Mouse (Mus musculus) fat pad, adult 2 months (tissue): Measurements from ENCODE around the gene Bcas3.

Experiments
- DNase-seq: peaks from one replicate; pipeline ENCODE4 v3.0.0-alpha.2; 2011; ENCODE audit warnings: low read depth, low spot score; ENCODE audit errors: extremely low read depth

Gene Bcas3

GRCm38 (mm10) chr11:85737227-85737626, 384.3 kb downstream of the Bcas3 start:
- no peak for DNase-seq

GRCm38 (mm10) chr11:85737893-85738292, 384.9 kb downstream of the Bcas3 start:
- DNase-seq: no peak

GRCm38 (mm10) chr11:85738585-85738984, 385.6 kb downstream of the Bcas3 start:
- no peak for DNase-seq

- no peak for DNase-seq
These were observed 386.5 kb downstream of the Bcas3 start for GRCm38 (mm10) chr11:85739266-85739977.

GRCm38 (mm10) chr11:85746373-85746772, 393.4 kb downstream of the Bcas3 start:
- no peak for DNase-seq

GRCm38 (mm10) chr11:85748891-85749290, 395.9 kb downstream of the Bcas3 start:
- DNase-seq: no peak

- DNase-seq: no peak
These were observed 398.2 kb downstream of the Bcas3 start for GRCm38 (mm10) chr11:85751171-85751570.

GRCm38 (mm10) chr11:85754631-85755502, 401.9 kb downstream of the Bcas3 start:
- DNase-seq: no peak

GRCm38 (mm10) chr11:85755503-85756044, 402.6 kb downstream of the Bcas3 start:
- DNase-seq: no peak

GRCm38 (mm10) chr11:85758891-85759290, 405.9 kb downstream of the Bcas3 start:
- no peak for DNase-seq

- no peak for DNase-seq
These were observed 406.9 kb downstream of the Bcas3 start for GRCm38 (mm10) chr11:85759634-85760439.

GRCm38 (mm10) chr11:85760486-85761141, 407.6 kb downstream of the Bcas3 start:
- DNase-seq: no peak

GRCm38 (mm10) chr11:85761170-85761569, 408.2 kb downstream of the Bcas3 start:
- no peak for DNase-seq

- DNase-seq: no peak
These were observed 410.7 kb downstream of the Bcas3 start for GRCm38 (mm10) chr11:85763655-85764054.

GRCm38 (mm10) chr11:85766106-85766723, 413.2 kb downstream of the Bcas3 start:
- DNase-seq: no peak

GRCm38 (mm10) chr11:85766811-85767210, 413.8 kb downstream of the Bcas3 start:
- DNase-seq: no peak

- DNase-seq: no peak
These were observed 416.8 kb downstream of the Bcas3 start for GRCm38 (mm10) chr11:85769740-85770139.

GRCm38 (mm10) chr11:85773391-85773790, 420.4 kb downstream of the Bcas3 start:
- no peak for DNase-seq

GRCm38 (mm10) chr11:85774707-85775106, 421.7 kb downstream of the Bcas3 start:
- DNase-seq: no peak

GRCm38 (mm10) chr11:85775492-85775891, 422.5 kb downstream of the Bcas3 start:
- DNase-seq: peak; percentile 39
